Mouse (Mus musculus) liver, embryonic 14 days (tissue): ENCODE results near the gene Asb1. TPM values are rescaled to one million over a fixed set of nuclear protein-coding genes. Genes with fewer than 3 reads are reported as not detected.

Experiments used
- polyA plus RNA-seq: library from polyadenylated mRNA; depleted of rRNA; stranded (reverse); fragments of >200 nt; gene quantifications from 2 replicates; pipeline ENCODE4 v1.2.3, GENCODE M21; 2012; rRNA removed

Gene Asb1
- 9.2 and 11.6 TPM in 2 replicates for polyA plus RNA-seq

GRCm38 (mm10) chr1:91540271-91540826 is at the start of gene Asb1:
Gene Asb1 (plus strand): TSS chr1:91540544.

GRCm38 (mm10) chr1:91494457-91495140 is 45.7 kb upstream of the Asb1 start, which contains the start of gene Traf3ip1:
Gene Traf3ip1 (plus strand): TSS chr1:91494647.

Other genes starting within 250 kb of the Asb1 start
- 18.1 and 20.6 TPM in 2 replicates for gene Scly, start 242.2 kb upstream of the Asb1 start, polyA plus RNA-seq
- 0.01 and 0.03 TPM in 2 replicates for gene Espnl, start 218.5 kb upstream of the Asb1 start, polyA plus RNA-seq
- gene Klhl30, start 189.5 kb upstream of the Asb1 start, polyA plus RNA-seq = 0.10 TPM in 1 of 2 replicates, not detected in the other
- gene Erfe, start 174.1 kb upstream of the Asb1 start, polyA plus RNA-seq = 2.4 and 3.1 TPM in 2 replicates
- 51.0 and 52.4 TPM in 2 replicates for gene Ilkap, start 141.7 kb upstream of the Asb1 start, polyA plus RNA-seq
- gene Hes6, start 126.5 kb upstream of the Asb1 start, polyA plus RNA-seq = 9.7 and 11.4 TPM in 2 replicates
- gene Per2, start 81.2 kb upstream of the Asb1 start, polyA plus RNA-seq = 2.8 and 3.5 TPM in 2 replicates
- gene Traf3ip1, start 45.9 kb upstream of the Asb1 start, polyA plus RNA-seq = 3.9 and 4.0 TPM in 2 replicates